ENCODE assay signal across 10 mouse cellular contexts in genomic region chr8:127939284-127939985, GRCm38 (mm10).
DNase-seq lines count a peak whose midpoint lies in the region; ATAC-seq lines count a peak whose summit lies in the region.
"Had no signal": no experiment of that assay in that cellular context is flagged by ENCODE, and none has a peak within 500 bp of the region (broad histone marks: within the 10 kb centered on the region; RNA-seq: fewer than 3 reads in every experiment).

No protein-coding gene starts in this region.

- no peak for ATAC-seq in kidney, embryonic 14.5 days (ENCODE audit: low FRiP score, low TSS enrichment)
- ATAC-seq: Patski had no signal

- 0 out of 2 replicates have a peak, but pooled peaks cover 2% of the 10 kb centered on the region for H3K27me3 ChIP-seq in kidney, embryonic 14.5 days (ENCODE audit: control insufficient read depth, insufficient read depth, low read length)
- H3K27me3 ChIP-seq: limb, embryonic 15.5 days; Patski had no signal

- no peak overlapping the region for H3K4me3 ChIP-seq in kidney, embryonic 14.5 days (ENCODE audit: low read length)
- H3K4me3 ChIP-seq: limb, embryonic 15.5 days had no signal

- no peak overlapping the region for H3K27ac ChIP-seq in kidney, embryonic 14.5 days (ENCODE audit: low read depth, low read length)
- H3K27ac ChIP-seq: limb, embryonic 15.5 days had no signal

- peak; percentile 70 for DNase-seq in embryo, embryonic 11 days
- peak; percentile 9 for DNase-seq in forelimb bud, embryonic 11.5 days (ENCODE audit: low read depth, low spot score)
- DNase-seq in layer of hippocampus, adult 9-10 months (ENCODE audit: low spot score), result peak; percentile 51
- peak; percentile 44 for DNase-seq in neural tube, embryonic 10.5 days (ENCODE audit: extremely low spot score, low spot score)
- no peak for DNase-seq in thymus, postnatal 36 days
- DNase-seq in kidney, postnatal 4 days, result no peak
- DNase-seq in urinary bladder, adult 2 months (ENCODE audit: low spot score), result no peak

- no peak overlapping the region for H3K9ac ChIP-seq in kidney, embryonic 14.5 days (ENCODE audit: low read depth, low read length)
- H3K9ac ChIP-seq: limb, embryonic 15.5 days had no signal

- H3K4me2 ChIP-seq in kidney, embryonic 14.5 days (replicated peaks; ENCODE audit: low read depth, low read length), result no peak overlapping the region
- H3K4me2 ChIP-seq: limb, embryonic 15.5 days had no signal

- no peaks in the 10 kb centered on the region for H3K9me3 ChIP-seq in kidney, embryonic 14.5 days (ENCODE audit: control insufficient read depth, low read length)
- H3K9me3 ChIP-seq: limb, embryonic 15.5 days had no signal

- 33% methylated on average over 7 of the region's 7 CpGs for WGBS in kidney, embryonic 14.5 days

- H3K36me3 ChIP-seq in kidney, embryonic 14.5 days (ENCODE audit: control insufficient read depth, insufficient read depth, low read length), result no peaks in the 10 kb centered on the region
- H3K36me3 ChIP-seq: limb, embryonic 15.5 days had no signal

- no peaks in the 10 kb centered on the region for H3K4me1 ChIP-seq in kidney, embryonic 14.5 days (ENCODE audit: control insufficient read depth, insufficient read depth, low read length)
- H3K4me1 ChIP-seq: limb, embryonic 15.5 days had no signal

Comparison
In these comparisons a context has a peak if more than half of its experiments do, and no peak if none do; other contexts are left out.
1. DNase-seq: peak in embryo, embryonic 11 days (single experiment), forelimb bud, embryonic 11.5 days (single experiment), layer of hippocampus, adult 9-10 months (single experiment) and neural tube, embryonic 10.5 days (single experiment); none in thymus, postnatal 36 days (0 of 2), kidney, postnatal 4 days (0 of 2) and urinary bladder, adult 2 months (single experiment).